Mouse (Mus musculus) stomach, embryonic 15.5 days (tissue): ENCODE data around the gene Fads6. TPM values are rescaled to one million over a fixed set of nuclear protein-coding genes. Genes with fewer than 3 reads are reported as not detected.

ENCODE experiments used
- ATAC-seq: fragments of 200-750 bp; cut with Nextera tagmentation; 2 replicates; pipeline ENCODE4 v1.8.0; 2017; ENCODE audit warnings: low read depth, moderate number of reproducible peaks, moderate TSS enrichment; ENCODE audit not compliant: insufficient read depth, low FRiP score
- H3K27ac ChIP-seq: fragments of 300-500 bp; sonication (generic); 2 replicates; pipeline ENCODE4 v1.5.1; 2015; ENCODE audit warnings: mild to moderate bottlenecking, inconsistent platforms
- H3K27me3 ChIP-seq: fragments of 300-500 bp; sonication (generic); replicated peaks from 2 replicates; pipeline ENCODE4 v1.6.1; 2015; ENCODE audit warnings: inconsistent platforms
- H3K36me3 ChIP-seq: fragments of 300-500 bp; sonication (generic); 2 replicates; pipeline ENCODE4 v1.6.1; 2015; ENCODE audit warnings: inconsistent platforms
- H3K4me1 ChIP-seq: fragments of 300-500 bp; sonication (generic); 2 replicates; pipeline ENCODE4 v1.6.1; 2015; ENCODE audit warnings: inconsistent platforms
- H3K4me2 ChIP-seq: fragments of 300-500 bp; sonication (generic); 2 replicates; pipeline ENCODE4 v1.6.1; 2015; ENCODE audit warnings: mild to moderate bottlenecking, inconsistent platforms
- H3K4me3 ChIP-seq: fragments of 300-500 bp; sonication (generic); replicated peaks from 2 replicates; pipeline ENCODE4 v1.5.1; 2015; ENCODE audit warnings: inconsistent platforms
- H3K9ac ChIP-seq: fragments of 300-500 bp; sonication (generic); 2 replicates; pipeline ENCODE4 v1.6.1; 2015; ENCODE audit warnings: inconsistent platforms
- H3K9me3 ChIP-seq: fragments of 300-500 bp; sonication (generic); 2 replicates; pipeline ENCODE4 v1.6.1; 2016; ENCODE audit warnings: inconsistent platforms
- WGBS: fragments of 180-500 bp; shearing (Covaris S2); methylation state at CpG from one replicate; pipeline ENCODE4 v1.1.7; 2015; 5-methylcytosine and 5-hydroxymethylcytosine counted together
- polyA plus RNA-seq: library from polyadenylated mRNA; unstranded; fragments of >200 nt; fragmentation: Nextera tagmentation; extraction: Ambion mirVana; gene quantifications from 2 replicates; pipeline ENCODE4 v1.2.1, GENCODE M21; 2015

Fads6 gene
- polyA plus RNA-seq, 1 experiment from 2014 or later = 2.0 TPM

- no peak for ATAC-seq
- no peaks in the 10 kb centered on the region for H3K36me3 ChIP-seq
- no peaks in the 10 kb centered on the region for H3K9me3 ChIP-seq
- no peak overlapping the region for H3K4me2 ChIP-seq
- H3K27me3 ChIP-seq = no peaks in the 10 kb centered on the region
- H3K27ac ChIP-seq = no peak overlapping the region
- no peak overlapping the region for H3K9ac ChIP-seq
- H3K4me3 ChIP-seq = no peak overlapping the region
- WGBS = 58% methylated on average over 4 of the region's 4 CpGs
- H3K4me1 ChIP-seq = 0 out of 2 replicates have a peak, but pooled peaks cover 7% of the 10 kb centered on the region
These were observed 12.2 kb downstream of the Fads6 start for GRCm38 (mm10) chr11:115285282-115285681.

GRCm38 (mm10) chr11:115283891-115284620 lies 13.4 kb downstream of the Fads6 start:
- 0 out of 2 replicates have a peak, but pooled peaks cover 4% of the 10 kb centered on the region for H3K4me1 ChIP-seq
- no peak overlapping the region for H3K4me3 ChIP-seq
- H3K27me3 ChIP-seq = no peaks in the 10 kb centered on the region
- H3K9me3 ChIP-seq = no peaks in the 10 kb centered on the region
- WGBS = 84% methylated on average over 12 of the region's 12 CpGs
- H3K36me3 ChIP-seq = no peaks in the 10 kb centered on the region
- no peak for ATAC-seq
- H3K27ac ChIP-seq = no peak overlapping the region
- no peak overlapping the region for H3K4me2 ChIP-seq
- H3K9ac ChIP-seq = no peak overlapping the region

GRCm38 (mm10) chr11:115283486-115283765 lies 14.0 kb downstream of the Fads6 start:
- 64% methylated on average over 9 of the region's 9 CpGs for WGBS

GRCm38 (mm10) chr11:115282723-115283485 lies 14.6 kb downstream of the Fads6 start:
- no peaks in the 10 kb centered on the region for H3K36me3 ChIP-seq
- H3K27me3 ChIP-seq = no peaks in the 10 kb centered on the region
- WGBS = 76% methylated on average over 8 of the region's 8 CpGs
- H3K9me3 ChIP-seq = no peaks in the 10 kb centered on the region
- no peak overlapping the region for H3K9ac ChIP-seq
- H3K4me2 ChIP-seq = no peak overlapping the region
- H3K27ac ChIP-seq = peak overlapping the region; percentile 31; the same call in 1 of the 2 replicates
- 0 out of 2 replicates have a peak, but pooled peaks cover 6% of the 10 kb centered on the region for H3K4me1 ChIP-seq
- ATAC-seq = peak; percentile 11; the same call in 1 of the 2 replicates
- no peak overlapping the region for H3K4me3 ChIP-seq

More at GRCm38 (mm10) chr11:115283486-115283765, 14.0 kb downstream of the Fads6 start:
- Histone ChIP-seq H3K9ac (no peak overlapping the region), H3K4me2 (no peak overlapping the region), H3K4me3 (no peak overlapping the region), H3K27ac (no peak overlapping the region; the same call in 1 of the 2 replicates), H3K27me3 (no peaks in the 10 kb centered on the region), H3K36me3 (no peaks in the 10 kb centered on the region), H3K4me1 (0 out of 2 replicates have a peak, but pooled peaks cover 4% of the 10 kb centered on the region), H3K9me3 (no peaks in the 10 kb centered on the region)
- ATAC-seq = no peak

- Histone ChIP-seq H3K9me3 (no peaks in the 10 kb centered on the region), H3K4me3 (no peak overlapping the region), H3K27ac (0 out of 2 replicates have a peak overlapping the region, but pooled peaks have one; percentile 3), H3K27me3 (no peaks in the 10 kb centered on the region), H3K4me1 (0 out of 2 replicates have a peak, but pooled peaks cover 8% of the 10 kb centered on the region), H3K36me3 (no peaks in the 10 kb centered on the region), H3K9ac (no peak overlapping the region), H3K4me2 (no peak overlapping the region)
- WGBS = 69% methylated on average over 8 of the region's 8 CpGs
- 0 out of 2 replicates have a peak, but pooled peaks have one; percentile 8 for ATAC-seq
These were observed 15.2 kb downstream of the Fads6 start for GRCm38 (mm10) chr11:115282295-115282694.

GRCm38 (mm10) chr11:115279726-115280125 lies 17.7 kb downstream of the Fads6 start:
- H3K4me3 ChIP-seq = no peak overlapping the region
- H3K9ac ChIP-seq = no peak overlapping the region
- no peak for ATAC-seq
- no peak overlapping the region for H3K4me2 ChIP-seq
- no peaks in the 10 kb centered on the region for H3K9me3 ChIP-seq
- no peak overlapping the region for H3K27ac ChIP-seq
- WGBS = 58% methylated on average over 1 of the region's 1 CpGs
- no peaks in the 10 kb centered on the region for H3K27me3 ChIP-seq
- no peaks in the 10 kb centered on the region for H3K36me3 ChIP-seq
- peaks cover 20% of the 10 kb centered on the region for H3K4me1 ChIP-seq

GRCm38 (mm10) chr11:115278176-115278575 lies 19.3 kb downstream of the Fads6 start:
- H3K27ac ChIP-seq = no peak overlapping the region
- H3K36me3 ChIP-seq = no peaks in the 10 kb centered on the region
- ATAC-seq = no peak
- WGBS = 77% methylated on average over 6 of the region's 6 CpGs
- no peak overlapping the region for H3K4me3 ChIP-seq
- peaks cover 17% of the 10 kb centered on the region for H3K4me1 ChIP-seq
- no peak overlapping the region for H3K9ac ChIP-seq
- H3K9me3 ChIP-seq = no peaks in the 10 kb centered on the region
- peak overlapping the region; percentile 64; the same call in 1 of the 2 replicates for H3K4me2 ChIP-seq
- H3K27me3 ChIP-seq = no peaks in the 10 kb centered on the region

- Histone ChIP-seq H3K9me3 (no peaks in the 10 kb centered on the region), H3K27ac (peak overlapping the region; percentile 78), H3K4me1 (peaks cover 17% of the 10 kb centered on the region), H3K9ac (peak overlapping the region; percentile 53), H3K27me3 (no peaks in the 10 kb centered on the region), H3K4me2 (peak overlapping the region; percentile 64), H3K36me3 (no peaks in the 10 kb centered on the region), H3K4me3 (peak overlapping the region; percentile 62)
- 21% methylated on average over 7 of the region's 7 CpGs for WGBS
- no peak for ATAC-seq
These were observed 19.9 kb downstream of the Fads6 start for GRCm38 (mm10) chr11:115277604-115277975.

- under 1% methylated on average over 42 of the region's 42 CpGs for WGBS
- Histone ChIP-seq H3K4me3 (peak within 1 kb of the TSS; percentile 62), H3K36me3 (no peaks in the 10 kb centered on the region), H3K4me2 (peak within 1 kb of the TSS; percentile 93), H3K9me3 (no peaks in the 10 kb centered on the region), H3K27ac (peak within 1 kb of the TSS; percentile 87), H3K27me3 (no peaks in the 10 kb centered on the region), H3K4me1 (peaks cover 17% of the 10 kb centered on the region), H3K9ac (peak within 1 kb of the TSS; percentile 70)
- ATAC-seq = peak; percentile 95
These were observed 20.5 kb downstream of the Fads6 start, which contains the start of gene Fdxr for GRCm38 (mm10) chr11:115276780-115277603. Gene Fdxr (minus strand): TSS chr11:115277050.

GRCm38 (mm10) chr11:115275954-115276353 lies 21.5 kb downstream of the Fads6 start:
- peak overlapping the region; percentile 62 for H3K4me3 ChIP-seq
- H3K27ac ChIP-seq = no peak overlapping the region
- peaks cover 17% of the 10 kb centered on the region for H3K4me1 ChIP-seq
- no peaks in the 10 kb centered on the region for H3K27me3 ChIP-seq
- H3K9ac ChIP-seq = no peak overlapping the region
- 57% methylated on average over 3 of the region's 3 CpGs for WGBS
- H3K9me3 ChIP-seq = no peaks in the 10 kb centered on the region
- ATAC-seq = no peak
- peak overlapping the region; percentile 93 for H3K4me2 ChIP-seq
- H3K36me3 ChIP-seq = no peaks in the 10 kb centered on the region

- Histone ChIP-seq H3K27ac (no peak overlapping the region), H3K36me3 (no peaks in the 10 kb centered on the region), H3K4me2 (peak overlapping the region; percentile 93), H3K4me1 (peaks cover 17% of the 10 kb centered on the region), H3K9me3 (no peaks in the 10 kb centered on the region), H3K9ac (no peak overlapping the region), H3K27me3 (no peaks in the 10 kb centered on the region), H3K4me3 (no peak overlapping the region)
- ATAC-seq = no peak
- WGBS = 73% methylated on average over 6 of the region's 6 CpGs
These were observed 22.0 kb downstream of the Fads6 start for GRCm38 (mm10) chr11:115275509-115275908.
